Mouse (Mus musculus) pancreas, adult 10 weeks (tissue): ENCODE data around the gene Nanos2. TPM values are rescaled to one million over a fixed set of nuclear protein-coding genes. Genes with fewer than 3 reads are reported as not detected.

Source experiments
- polyA plus RNA-seq: library from polyadenylated mRNA; stranded (reverse); fragments of 350-450 nt; fragmentation: Illumina TruSeq; extraction: RNeasy Lipid Tissue Mini Kit (QIAGEN cat#74804); gene quantifications from one replicate; pipeline ENCODE4 v1.2.3, GENCODE M21; 2015; ENCODE audit warnings: low read depth, low replicate concordance; ENCODE audit not compliant: insufficient read depth

Nanos2 gene
- not detected for polyA plus RNA-seq

DNA sequence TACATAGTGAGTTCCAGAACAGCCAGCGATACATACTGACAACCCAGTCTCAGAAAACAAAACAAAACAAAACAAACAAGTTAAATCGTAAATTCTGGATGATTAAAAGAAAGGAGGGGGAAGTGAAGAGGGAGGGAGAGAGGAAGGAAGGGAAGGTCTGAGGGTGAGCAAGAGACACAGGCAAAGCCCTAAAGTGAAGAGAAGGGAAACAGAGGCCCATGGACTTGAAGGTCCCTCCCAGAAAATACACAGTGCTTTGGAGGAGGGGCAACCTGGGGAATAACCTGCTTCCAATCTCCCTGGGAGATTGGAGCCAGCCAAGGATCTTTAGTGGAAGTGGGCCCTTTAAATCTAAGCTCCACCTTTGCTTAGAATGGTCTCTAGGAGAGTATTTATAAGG is at the start of gene Nanos2:
Gene Nanos2 (plus strand): TSS at position 301 of the 400 bp plus-strand sequence.

DNA sequence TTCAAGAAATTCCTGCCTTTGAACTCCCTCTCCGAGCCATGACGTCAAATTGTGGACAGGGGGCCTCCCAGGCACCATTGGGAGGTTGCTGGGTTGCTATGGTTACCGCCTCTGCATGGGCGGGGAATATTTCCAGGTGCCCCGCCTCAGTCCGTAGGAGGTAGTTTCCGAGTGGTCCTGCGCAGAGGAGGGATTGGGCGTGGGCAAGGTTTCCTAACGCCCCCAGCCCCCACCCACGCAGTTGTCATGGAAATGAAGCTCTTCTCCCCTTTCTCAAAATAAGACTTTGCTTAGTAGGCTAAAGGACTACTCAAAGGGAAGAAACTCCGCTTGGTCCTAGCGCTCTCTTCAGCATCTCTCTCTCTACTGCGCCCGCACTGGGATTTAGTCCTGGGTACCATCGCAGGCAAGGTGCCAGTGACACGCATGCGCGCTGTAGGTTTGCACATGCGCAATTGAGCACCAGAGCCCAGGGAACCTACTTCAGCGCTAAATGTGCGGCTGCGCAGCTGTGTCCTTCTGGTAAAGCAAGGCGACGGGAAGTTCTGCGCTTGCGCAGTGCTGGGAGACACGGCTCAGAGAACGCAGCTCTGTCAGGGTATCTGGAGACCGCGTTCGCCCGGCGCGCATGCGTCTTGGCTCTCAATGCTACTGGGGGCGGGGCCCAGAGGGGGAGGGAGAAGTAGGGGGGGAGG is 3.5 kb downstream of the Nanos2 start, which contains the start of gene Mypop:
Gene Mypop (plus strand): TSS at position 645 of the 695 bp plus-strand sequence.

DNA sequence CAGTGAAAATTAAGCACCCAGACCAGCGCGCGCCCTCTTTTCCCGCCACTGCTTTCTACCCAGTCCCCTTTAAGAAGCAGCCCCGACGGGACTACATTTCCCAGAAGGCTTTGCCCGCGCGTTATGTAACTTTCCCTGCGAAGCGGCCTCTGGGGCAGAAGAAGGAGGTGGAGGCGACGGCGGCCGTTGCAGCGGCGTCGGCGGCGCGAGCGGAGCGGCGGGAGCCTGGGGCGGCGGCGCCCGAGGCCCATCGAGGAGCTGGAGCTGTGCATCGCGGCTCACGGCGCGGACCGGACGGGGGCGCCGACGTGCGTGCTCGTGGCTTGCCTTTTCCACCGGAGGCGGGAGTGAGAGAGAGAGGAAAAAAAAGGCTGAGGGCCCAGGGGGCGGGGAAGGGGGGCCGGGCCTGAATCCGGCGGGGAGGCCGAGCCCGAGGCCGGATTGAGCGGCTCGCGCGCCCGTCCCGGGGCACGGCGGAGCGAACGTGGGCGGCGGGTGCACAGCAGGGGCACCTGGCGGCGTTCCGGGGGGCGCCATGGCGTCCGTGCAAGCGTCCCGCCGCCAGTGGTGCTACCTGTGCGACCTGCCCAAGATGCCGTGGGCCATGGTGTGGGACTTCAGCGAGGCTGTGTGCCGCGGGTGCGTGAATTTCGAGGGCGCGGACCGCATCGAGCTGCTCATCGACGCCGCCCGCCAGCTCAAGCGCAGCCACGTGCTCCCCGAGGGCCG is 16.9 kb downstream of the Nanos2 start, which contains the start of gene Irf2bp1:
Gene Irf2bp1 (plus strand): TSS at position 143 of the 729 bp plus-strand sequence.

DNA sequence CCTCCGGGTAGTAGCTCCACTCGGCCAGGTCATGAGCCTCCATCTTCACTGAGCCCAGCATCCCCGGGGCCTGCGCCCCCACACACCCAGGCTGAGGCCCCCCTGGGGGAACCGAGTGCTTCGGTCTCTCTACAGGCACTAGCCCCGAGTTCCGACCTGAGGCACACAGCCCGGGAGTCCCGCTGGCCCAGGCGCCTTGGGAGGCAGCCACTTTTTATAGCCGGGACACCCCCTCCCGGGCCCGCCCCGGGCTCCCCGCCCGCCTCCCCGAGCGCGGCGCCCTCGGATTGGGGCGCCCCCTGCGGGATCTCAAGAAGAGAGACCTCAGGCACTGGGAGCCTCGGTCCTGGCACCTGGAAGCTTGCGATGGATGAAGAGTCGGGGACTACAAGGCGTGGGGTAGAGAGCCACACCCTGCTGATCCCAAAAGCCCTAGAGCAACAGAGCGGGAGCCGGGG is 36.2 kb downstream of the Nanos2 start, which contains the start of gene Foxa3:
Gene Foxa3 (minus strand): TSS at position 182 of the 458 bp plus-strand sequence.

DNA sequence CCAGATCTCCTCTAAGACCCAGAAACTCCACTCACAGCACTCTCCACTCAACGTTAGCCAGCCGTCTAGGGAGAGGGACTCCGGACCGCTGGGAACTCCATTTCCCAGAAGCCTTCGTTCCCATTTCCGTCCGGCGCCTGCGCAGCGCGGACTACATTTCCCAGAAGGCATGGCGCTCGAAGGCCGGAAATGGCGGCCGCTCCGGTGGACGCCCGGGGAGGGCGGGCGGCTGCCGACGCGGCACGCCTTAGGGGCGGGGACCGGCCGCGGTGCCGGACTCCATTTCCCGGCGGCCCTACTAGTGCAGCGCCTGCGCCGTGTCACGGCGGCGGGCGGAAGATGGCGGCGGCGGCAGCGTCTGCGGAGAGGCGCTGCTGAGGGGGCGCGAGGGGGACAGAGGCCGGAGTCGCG is 36.9 kb downstream of the Nanos2 start, which contains the start of gene Sympk:
Gene Sympk (plus strand): TSS at position 282 of the 411 bp plus-strand sequence.

Other genes starting within 250 kb of the Nanos2 start
- gene Psg19, start 188.9 kb upstream of the Nanos2 start, polyA plus RNA-seq: not detected
- not detected for gene Psg17, start 165.8 kb upstream of the Nanos2 start, polyA plus RNA-seq
- 4.3 TPM for gene Mill2, start 147.4 kb upstream of the Nanos2 start, polyA plus RNA-seq
- not detected for gene Pglyrp1, start 116.1 kb upstream of the Nanos2 start, polyA plus RNA-seq
- gene Ccdc61, start 77.0 kb upstream of the Nanos2 start, polyA plus RNA-seq: 4.1 TPM
- gene Nova2, start 61.5 kb upstream of the Nanos2 start, polyA plus RNA-seq: 2.3 TPM
- gene Mypop, start 3.8 kb downstream of the Nanos2 start, polyA plus RNA-seq: 2.5 TPM
- 5.9 TPM for gene Irf2bp1, start 16.6 kb downstream of the Nanos2 start, polyA plus RNA-seq
- gene Foxa3, start 36.1 kb downstream of the Nanos2 start, polyA plus RNA-seq: 5.9 TPM
- gene Sympk, start 37.0 kb downstream of the Nanos2 start, polyA plus RNA-seq: 20.0 TPM
- gene Rsph6a, start 67.3 kb downstream of the Nanos2 start, polyA plus RNA-seq: not detected
- gene Dmwd, start 88.8 kb downstream of the Nanos2 start, polyA plus RNA-seq: 10.7 TPM
- gene Dmpk, start 96.4 kb downstream of the Nanos2 start, polyA plus RNA-seq: 15.3 TPM
- 8.4 TPM for gene Six5, start 107.2 kb downstream of the Nanos2 start, polyA plus RNA-seq
- gene Gm4969, start 131.0 kb downstream of the Nanos2 start, polyA plus RNA-seq: not detected
- gene Fbxo46, start 132.5 kb downstream of the Nanos2 start, polyA plus RNA-seq: 1.5 TPM
- gene Qpctl, start 161.9 kb downstream of the Nanos2 start, polyA plus RNA-seq: 5.5 TPM
- gene Snrpd2, start 162.3 kb downstream of the Nanos2 start, polyA plus RNA-seq: 17.7 TPM
- gene Gipr, start 178.7 kb downstream of the Nanos2 start, polyA plus RNA-seq: 6.9 TPM
- gene Eml2, start 189.0 kb downstream of the Nanos2 start, polyA plus RNA-seq: 6.4 TPM
- gene Gpr4, start 225.1 kb downstream of the Nanos2 start, polyA plus RNA-seq: 3.5 TPM
- gene Opa3, start 240.9 kb downstream of the Nanos2 start, polyA plus RNA-seq: 3.2 TPM